Mouse (Mus musculus) heart, adult 9 months (tissue): ENCODE data around the gene Pard3.

Experiments
- DNase-seq, 2 experiments: peaks; one replicate each; pipeline ENCODE4 v3.0.0; 2022; ENCODE audit warnings: low spot score in 2 of 2

Pard3 gene

DNA sequence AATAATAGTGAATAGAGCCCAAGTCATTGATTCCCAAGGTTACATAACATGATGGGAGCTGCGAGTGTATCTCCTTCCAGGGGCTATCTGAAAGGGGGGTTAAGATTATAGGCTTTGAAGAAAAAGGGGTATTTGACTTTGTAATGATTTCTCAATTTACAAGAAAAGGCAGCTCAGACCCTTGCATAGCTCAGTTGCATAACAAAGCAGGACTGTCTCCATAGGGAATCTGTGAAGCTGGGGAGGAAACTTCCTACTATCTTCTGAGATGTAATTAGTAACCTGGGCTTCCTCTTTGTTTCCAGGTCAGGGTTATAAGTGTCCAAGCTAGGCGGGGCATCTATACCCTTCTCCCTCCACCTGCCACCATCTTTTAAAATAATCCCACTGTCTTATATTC is 279.4 kb downstream of the Pard3 start:
- DNase-seq, result no peak

DNA sequence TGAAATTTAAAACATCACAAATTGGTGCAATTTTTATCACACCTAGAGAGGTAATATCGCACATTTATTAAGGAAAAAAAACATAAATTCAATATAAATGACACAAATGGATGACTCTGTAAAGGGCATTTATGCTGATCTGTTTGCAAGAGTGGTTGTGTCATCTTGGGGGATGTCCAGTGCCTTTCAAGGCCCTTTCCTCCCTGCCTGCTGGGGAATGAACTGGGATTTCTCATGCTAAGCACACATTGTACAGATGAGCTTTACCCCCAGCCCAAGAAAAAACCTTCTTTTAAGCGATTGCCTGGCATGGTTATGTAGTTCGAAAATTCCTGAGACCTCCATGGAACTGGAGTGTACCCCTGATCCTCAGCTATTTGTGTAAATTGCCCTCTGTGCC is 280.7 kb downstream of the Pard3 start:
- DNase-seq, result no peak

DNA sequence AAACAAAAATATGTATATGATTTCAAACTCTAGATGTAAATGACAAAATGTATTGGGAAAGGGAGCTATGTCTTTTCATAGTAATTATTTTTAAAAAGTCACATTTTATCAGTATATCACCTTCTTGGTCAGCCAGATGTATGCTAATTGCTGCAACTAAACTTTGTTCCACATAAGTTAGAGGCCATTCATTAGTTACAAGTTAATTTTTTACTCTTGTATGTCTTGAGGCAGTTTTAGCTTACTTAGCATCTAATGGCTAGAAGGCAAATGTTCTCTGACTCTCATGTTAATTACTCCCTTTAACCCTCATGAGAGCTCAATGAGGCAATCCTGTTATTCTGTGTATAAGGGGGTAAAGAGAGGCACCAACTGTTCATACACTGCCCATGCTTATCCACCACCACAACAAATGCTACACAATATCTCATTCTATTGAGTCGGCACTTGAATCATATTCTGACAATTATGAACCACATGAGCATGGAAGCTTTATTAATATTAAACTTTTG is 282.3 kb downstream of the Pard3 start:
- DNase-seq, result no peak

DNA sequence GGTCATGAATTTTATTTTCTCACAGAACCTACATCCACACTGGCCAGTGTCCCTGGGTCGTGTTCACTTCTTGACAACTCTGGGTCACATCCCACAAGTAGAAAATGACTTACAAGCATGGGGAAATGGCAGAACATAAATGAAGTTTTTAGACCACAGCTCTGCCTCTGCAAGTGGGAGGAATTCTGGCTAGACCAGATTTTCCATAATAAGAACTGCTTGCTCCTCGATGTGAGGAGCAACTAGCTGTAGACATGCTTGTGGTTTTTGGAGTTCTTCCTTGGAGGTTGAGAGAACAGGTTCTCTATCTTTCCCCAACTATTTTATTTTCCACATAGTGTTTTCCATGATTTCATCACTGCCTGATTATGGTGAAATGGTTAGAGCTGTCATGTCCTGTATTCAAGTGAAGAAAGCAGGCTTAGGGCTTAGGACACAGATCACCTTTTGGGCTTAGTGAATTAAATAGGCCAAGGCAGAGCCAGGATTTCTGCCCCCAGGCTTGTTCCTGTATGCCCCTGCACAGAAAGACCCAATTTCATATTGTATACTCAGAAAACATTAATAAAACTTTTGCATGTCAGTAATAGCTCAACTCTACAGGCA is 284.3 kb downstream of the Pard3 start:
- no peak for DNase-seq

DNA sequence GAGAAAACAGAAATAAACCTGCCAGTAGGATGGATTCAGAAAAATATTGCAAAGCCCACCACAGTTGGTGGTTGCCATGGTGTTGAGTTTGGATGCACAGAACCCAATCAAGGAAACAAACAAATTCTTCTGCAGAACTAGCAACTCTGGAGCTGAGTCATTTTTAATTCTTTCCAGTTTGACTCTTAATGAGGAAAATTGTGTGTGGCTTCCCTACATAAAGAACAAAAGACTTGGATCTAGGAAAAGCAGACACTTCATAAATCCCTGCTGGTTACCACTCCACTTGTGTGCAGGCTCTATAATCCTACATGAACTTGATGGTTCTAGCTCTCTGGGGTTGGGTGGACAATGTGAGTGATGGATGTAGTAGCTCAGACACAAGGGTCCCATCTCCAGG is 298.1 kb downstream of the Pard3 start:
- no peak for DNase-seq

DNA sequence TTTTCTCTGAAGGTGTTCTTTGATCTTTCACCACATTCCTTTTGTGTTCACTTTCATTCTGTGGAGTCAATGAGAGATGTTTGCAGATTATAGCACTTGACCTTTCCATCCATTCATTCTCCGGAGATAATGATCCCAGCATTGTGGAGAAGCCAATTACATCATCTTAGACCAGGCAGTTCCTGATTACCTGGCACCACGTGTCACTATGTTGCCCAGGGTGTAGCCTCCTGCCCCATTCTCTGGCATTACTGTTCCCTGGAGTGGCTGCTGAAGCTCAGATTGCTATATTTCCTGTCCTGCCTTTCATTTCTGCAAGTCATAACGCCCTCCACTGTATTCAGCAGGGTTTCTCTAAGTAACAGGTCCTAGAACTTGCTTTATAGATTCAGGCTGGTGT is 304.7 kb downstream of the Pard3 start:
- DNase-seq, result no peak

DNA sequence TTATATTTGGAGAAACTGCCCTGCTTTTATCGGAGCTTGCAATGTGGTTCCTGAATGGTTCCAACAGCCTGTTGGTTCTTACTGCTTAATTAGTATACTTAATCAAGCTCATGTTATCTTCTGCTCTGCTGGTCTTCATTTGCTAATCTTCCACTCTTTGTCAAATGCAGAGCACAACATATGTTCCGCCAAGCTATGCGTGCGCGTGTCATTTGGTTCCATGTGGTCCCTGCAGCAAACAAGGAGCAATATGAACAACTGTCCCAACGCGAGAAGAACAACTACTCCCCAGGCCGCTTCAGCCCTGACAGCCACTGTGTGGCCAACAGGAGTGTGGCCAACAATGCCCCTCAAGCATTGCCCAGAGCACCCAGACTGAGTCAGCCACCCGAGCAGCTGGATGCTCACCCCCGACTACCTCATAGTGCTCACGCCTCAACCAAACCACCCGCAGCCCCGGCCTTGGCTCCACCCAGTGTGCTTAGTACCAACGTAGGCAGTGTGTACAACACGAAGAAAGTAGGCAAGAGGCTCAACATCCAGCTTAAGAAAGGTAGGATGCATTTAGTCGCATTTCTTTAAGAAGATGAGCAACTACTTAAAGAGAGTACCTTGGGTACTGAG is 307.7 kb downstream of the Pard3 start:
- no peak for DNase-seq

DNA sequence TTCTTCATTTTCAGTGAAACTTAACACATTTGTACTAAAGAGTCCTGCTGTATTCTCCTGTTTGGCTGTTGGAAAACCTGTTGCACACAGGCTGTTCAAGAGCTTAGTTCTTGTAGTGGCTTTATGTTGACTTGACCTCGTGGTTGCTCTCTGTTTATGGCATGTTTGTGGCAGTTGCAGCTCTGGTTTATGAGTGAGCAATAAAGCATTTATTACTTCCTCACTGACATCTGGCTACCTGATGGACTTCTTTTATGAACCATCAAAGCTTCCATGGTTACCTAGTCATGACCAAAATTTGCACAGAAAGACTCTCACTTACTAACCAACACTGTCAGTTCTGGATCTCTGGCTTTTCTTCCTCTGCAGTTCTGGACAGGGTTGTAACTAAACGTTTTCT is 314.1 kb downstream of the Pard3 start:
- DNase-seq, result no peak

DNA sequence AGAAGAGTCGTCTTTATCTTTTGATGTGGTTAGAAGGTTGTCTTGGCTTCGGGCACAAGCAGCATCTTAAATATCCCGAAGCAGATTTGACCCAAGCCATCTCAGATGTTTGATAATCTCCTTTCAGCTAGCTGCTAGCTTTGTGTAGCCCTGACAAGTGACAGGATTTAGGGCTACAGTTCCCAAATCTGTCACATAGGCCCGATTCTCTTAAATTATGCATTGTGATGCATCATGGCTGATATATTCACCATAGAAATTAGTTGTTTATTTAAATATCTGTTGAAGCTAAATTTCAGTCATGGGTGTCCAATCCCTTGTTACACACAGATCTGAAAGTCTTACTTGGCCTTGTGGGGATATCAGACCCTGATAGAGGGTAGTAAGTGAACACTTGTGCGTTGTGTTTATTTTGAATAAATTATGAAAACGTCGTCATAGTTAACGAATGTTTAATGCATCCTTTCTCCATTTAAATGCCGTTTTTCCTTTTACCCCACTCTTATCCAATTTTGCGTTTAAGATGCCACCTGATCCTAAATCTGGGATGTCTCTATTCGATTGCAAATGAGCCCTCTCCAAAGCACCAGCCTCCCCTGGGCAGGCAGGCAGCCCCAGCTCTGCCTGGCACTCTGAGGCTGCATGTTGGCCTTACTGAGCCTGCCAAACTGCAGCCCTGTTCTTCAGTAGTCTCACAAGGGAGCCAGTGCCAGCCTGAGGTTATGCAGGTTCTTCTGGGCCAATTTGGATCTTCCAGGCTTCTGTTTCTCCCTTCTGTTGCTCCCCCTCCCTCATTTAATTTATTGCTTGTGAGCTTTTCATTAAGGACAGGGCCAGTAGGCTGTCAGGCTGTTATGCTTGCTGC is 315.5 kb downstream of the Pard3 start:
- DNase-seq, result no peak

DNA sequence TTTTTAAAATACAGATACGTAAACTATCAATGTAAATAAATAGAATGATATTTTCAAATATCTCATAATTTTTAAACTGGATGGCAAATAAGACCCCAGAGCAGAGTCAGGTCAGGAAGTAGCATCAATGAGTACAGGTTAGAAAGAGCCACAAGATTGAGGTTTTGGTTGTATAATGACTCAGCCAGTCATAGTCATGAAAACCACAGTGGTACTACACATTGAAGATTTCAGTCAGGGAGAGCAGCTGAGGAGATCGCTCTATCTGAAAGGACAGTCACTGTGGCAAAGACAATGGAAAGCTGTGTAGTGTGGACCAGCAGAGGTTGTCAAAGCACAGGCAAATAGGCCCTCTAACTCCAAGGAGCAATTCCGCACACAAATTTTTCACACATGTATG is 317.6 kb downstream of the Pard3 start:
- DNase-seq, result no peak

DNA sequence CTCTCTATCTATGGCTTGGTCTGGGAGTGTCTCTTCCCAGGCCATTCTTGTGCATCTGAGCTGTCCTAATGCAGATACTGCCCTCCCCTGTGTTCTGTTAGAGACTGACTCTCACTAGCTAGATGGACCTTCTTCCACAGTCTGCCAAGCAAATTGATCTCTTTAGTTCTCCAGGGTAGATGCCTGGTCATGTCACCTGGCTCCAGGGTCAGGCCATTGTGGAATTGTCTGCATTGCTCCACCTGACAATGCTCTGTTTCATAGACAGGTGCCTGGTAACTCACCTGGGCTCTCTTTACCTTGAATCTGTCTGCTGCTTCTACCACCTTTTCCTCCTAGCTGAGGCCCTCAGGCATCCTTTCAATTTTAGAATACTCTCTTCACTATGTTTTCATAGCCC is 329.0 kb downstream of the Pard3 start:
- DNase-seq, result no peak

DNA sequence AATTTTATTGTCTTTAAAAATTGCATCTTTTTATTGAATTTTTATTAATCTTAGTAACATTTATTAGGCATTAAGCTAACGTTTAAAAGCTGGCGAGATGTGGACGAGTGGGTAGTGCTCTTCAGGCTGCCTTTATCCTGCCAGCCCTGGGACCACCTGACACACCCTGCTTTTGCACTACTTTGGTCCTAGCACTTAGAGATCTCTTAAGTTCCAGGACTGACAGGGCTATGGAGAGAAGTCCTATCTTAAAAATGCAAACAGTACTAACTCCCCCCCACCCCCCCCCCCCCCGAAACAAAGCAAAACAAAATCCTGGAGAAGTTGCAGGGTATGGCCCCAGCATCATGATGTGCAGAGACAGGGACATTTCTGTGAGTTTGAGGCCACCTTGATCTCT is 331.8 kb downstream of the Pard3 start:
- DNase-seq, result no peak

DNA sequence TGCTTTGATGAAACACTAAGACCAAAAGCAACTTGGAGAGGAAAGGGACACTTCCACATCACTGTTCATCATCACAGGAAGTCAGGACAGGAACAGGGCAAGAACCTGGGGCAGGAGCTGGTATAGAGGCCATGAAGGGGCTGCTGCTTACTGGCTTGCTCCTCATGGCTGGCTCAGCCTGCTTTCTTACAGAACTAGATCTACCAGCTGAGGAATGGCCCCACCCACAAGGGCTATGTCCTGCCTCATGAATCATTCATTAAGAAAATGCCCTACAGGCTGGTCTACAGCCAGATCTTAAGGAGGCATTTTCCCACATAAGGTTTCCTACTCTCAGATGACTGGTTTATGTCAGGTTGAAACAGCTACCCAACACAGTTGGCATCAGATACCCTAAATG is 342.1 kb downstream of the Pard3 start:
- DNase-seq, result no peak

DNA sequence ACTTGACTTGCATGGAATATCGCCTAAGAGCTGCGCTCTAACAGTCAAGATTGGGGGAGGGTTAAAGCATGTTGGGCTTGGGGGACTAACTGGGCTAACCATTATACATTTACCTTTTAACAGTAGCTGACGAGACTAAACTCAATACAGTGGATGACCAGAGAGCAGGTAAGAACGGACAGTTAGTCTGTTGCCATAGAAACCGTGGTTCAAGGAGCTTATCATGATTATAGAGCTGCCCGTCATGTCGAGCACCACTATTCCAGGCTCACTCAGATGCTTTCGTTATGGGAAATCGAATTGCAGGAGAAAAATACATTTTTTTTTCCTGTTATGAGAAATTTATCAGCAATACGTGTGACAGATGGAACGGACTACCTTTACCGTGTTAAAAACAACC is 346.9 kb downstream of the Pard3 start:
- no peak for DNase-seq

DNA sequence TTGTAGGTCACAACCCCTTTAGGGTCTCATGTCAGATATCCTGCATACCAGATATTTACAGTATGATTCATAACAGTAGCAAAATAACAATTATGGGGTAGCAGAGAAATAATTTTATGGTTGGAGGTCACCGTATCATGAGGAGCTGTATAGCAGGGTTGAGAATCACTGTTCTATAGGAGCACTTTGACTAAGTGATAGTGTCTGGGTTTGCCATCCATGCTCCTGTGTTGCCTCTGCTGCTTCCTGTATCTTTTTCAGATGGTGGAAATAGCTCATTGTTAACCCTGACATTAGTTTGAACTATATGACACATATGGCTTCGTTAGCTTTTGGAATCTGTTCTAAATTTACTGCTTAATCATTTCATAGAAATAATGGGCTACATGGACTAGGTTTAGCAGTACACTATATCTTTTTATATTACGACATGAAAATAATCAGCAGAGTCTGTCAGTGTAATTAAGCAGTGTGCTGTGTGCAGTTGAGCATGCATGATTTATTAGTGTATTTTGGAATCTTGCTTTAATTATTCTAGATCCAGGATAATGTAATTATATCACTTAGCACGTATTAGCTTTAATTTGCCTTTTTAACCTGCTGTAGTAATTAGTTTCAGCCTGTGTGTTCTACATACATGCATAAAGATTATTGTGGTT is 347.6 kb downstream of the Pard3 start:
- no peak for DNase-seq

DNA sequence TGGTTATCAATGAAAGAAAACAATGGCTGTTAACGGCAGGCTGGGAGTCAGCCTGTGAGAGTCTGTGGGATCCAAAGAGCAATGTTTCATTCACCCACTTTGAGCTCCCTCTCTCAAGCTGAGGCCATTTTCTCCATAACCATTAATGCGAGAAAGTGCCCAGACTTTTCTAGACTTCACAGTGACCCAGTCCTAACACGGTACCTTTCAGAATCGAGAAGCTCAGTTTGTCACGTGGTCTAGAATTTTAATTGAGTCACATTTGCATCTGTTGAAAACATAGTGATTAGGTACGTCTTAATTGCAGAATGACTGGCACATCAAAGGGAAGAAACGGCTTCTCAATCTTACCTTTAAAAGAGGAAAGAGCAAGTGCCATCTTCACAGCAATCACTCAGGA is 359.3 kb downstream of the Pard3 start:
- no peak for DNase-seq

DNA sequence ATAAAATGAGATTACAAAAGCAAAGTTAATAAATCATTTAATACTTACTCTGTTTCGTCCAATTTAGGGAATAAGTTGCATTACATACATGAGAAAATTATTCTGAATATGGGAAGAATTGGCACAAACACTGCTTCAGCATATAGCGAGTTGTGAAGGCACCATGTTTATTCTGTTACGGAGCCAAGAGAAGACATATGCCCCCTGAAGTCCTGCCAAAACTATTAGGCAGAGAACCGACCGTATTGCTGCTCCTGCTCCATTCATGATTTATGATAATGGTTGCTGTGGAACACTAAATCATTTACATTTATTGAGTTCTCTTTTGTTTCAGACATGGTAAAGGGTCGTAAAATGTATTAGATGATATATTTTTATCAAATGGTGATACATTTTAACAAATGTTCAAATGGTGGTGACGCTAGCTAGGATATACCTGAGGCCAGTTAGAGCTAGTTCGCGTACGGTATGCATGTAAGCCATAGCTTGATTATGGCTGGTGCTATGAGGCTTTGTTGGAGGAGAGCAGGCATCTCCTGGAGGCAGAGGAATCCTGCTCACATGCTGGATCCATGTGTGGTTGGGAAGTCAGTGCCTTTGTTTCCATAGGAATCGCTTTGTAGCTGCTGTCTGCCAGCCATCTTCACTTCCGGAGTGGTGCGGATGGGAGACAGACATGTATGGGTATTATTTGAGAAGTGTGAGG is 360.7 kb downstream of the Pard3 start:
- DNase-seq, result no peak

DNA sequence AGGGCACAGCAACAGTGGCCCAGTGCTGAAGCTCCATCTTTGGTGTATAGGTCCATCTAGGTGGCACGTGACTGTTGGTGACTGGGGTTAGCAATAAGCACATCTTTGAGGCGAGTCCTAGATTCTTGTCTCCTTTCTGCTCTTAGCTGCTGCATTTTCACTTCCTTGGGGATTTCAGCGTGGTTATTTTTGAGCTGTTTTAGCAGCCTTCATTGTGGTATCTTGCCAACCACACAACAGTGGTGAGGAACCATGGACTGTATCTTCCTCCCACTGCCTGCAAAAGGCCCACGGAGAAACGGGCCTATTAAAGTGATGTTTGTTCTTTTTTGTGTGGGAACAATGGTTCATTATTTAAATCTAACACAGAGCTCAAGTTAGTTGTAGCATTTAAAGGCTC is 363.2 kb downstream of the Pard3 start:
- DNase-seq, result no peak

DNA sequence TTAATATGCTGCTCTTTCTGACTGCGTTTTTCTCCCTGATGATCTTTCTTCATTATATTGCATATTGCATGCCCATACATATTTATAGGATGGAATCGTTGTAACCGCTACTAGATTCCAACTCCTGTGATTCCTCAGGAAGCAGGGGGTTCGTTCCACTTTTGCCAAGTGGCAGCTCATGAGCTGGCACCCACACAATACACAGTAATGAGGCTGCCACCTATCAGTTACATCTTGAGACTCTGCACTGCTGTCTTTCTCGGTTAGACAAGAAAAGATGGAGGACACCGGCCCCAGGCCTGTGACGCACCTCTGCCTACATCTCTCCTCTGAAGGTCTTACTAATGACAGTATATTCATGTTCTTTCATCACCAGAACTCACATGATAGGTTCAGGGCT is 364.3 kb downstream of the Pard3 start:
- DNase-seq, result no peak

DNA sequence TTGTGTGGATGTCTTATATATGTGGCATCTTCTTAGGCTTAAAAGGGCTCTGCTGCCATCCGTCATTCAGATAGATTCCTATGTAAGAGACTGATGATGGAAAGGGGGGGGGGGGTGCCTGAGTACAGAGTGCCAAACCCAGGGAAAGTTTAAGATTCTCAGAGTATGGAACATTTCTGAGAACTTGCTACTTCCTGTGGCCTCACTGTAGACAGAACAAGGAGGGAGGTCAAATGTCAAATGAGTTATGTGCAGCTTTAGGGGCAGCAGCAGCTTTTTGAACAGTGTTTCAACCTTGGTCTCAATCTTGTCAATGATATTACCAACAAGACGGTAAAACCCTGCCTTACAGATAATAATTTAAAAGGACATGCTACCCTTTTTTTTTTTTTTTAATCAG is 367.5 kb downstream of the Pard3 start:
- DNase-seq, result no peak

DNA sequence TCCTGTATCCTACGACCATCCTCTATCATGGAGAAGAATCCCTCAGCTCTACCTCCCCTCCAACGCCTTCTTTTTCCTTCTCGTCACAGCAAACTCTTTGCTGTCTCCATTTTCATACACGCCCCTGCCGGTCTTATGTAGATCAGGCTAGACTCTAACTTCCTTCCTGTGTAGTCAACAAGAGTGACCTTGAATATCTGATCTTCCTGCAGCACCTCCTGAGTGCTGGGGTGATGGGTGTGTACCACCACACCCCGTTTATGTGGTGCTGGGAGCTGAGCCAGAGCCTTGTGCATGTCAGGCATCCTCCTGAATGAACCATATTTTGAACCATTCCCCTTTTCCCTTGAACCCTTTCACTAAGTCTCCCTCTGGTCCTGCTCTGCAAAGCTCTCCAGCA is 372.3 kb downstream of the Pard3 start:
- no peak for DNase-seq
